Mouse (Mus musculus) left cerebral cortex, adult 18-20 months (tissue): ENCODE data around the gene Cep170b. TPM values are rescaled to one million over a fixed set of nuclear protein-coding genes. Genes with fewer than 3 reads are reported as not detected.

ENCODE experiments used
- DNase-seq, 2 experiments: peaks; one replicate each; pipeline ENCODE4 v3.0.0; 2021 to 2022; ENCODE audit warnings: low spot score in 2 of 2, mixed read lengths in 1 of 2
- total RNA-seq, 2 experiments: library from RNA; stranded (reverse); gene quantifications; 2 replicates each; pipeline ENCODE4 v1.2.3; 2021

The Cep170b gene
- total RNA-seq, 2 experiments from 2014 or later = 267 to 284 TPM

- no peak for DNase-seq
These were observed 15.8 kb downstream of the Cep170b start for GRCm38 (mm10) chr12:112735896-112736635.

DNA sequence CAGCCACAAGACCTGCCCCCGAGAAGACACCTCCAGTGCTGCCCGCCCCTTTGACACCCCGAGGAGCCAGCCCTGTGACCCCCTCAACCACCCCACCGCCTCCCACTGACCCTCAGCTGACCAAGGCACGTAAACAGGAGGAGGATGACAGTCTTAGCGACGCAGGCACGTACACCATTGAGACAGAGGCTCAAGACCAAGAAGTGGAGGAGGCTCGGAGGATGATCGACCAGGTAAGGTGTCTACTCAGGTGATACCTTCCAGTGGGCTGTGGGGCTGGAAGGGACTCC lies 16.3 kb downstream of the Cep170b start:
- no peak for DNase-seq

- no peak for DNase-seq
These were observed 16.8 kb downstream of the Cep170b start for GRCm38 (mm10) chr12:112737081-112737480.

DNA sequence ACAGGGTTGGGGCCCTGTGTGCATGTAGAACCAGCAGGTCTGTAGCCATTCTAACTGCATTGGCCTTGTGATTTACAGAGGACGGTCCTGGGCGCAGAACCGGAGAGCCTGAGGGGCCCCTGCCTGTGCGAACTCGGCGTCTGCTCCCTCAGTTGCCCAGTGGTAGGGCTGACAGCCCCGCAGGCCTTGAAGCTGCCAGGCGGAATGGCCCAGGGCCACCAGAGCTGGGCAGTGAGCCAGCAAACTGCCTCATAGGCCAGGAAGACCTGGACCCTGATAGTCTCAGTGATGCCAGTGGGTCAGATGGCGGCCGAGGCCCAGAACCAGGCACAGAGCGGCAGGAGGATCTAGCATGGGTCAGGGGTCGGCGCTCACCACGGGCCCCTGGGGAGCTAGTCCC lies 17.5 kb downstream of the Cep170b start:
- DNase-seq = peak; percentile 58 to 63

DNA sequence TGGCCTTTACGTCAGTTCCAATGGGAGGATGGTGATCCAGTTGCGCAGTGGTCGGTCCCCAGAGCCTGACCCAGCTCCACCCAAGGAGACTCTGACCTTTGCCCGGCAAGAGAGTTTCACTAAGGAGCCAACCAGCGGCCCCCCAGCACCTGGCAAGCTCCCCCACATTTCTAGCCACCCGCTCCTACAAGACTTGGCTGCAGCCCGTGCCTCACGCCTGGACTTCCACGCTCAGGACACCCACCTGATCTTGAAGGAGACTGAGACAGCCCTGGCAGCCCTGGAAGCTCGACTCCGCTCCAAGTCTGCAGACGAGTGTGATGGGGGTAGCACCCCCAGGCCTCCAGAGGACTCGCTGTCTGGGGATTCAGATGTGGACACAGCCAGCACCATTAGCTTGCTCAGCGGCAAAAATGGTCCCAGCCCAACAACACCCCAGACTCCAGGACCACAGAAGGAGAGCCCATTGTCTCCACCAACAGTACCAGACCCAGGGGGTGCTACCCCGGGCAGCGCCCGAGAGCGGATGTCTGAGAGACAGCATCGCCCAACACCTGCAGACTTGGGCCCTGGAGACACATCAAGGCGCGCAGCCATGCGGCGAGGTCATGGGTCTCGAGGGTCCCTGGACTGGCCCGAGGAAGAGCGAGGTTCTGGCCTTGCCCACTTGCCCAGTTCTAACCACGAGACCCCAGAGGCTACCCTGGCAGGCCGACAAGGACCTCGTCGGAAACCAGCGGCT lies 18.2 kb downstream of the Cep170b start:
- DNase-seq = no peak

GRCm38 (mm10) chr12:112739023-112739568 lies 18.8 kb downstream of the Cep170b start:
- DNase-seq = no peak

GRCm38 (mm10) chr12:112742768-112743167 lies 22.5 kb downstream of the Cep170b start:
- DNase-seq = no peak

DNA sequence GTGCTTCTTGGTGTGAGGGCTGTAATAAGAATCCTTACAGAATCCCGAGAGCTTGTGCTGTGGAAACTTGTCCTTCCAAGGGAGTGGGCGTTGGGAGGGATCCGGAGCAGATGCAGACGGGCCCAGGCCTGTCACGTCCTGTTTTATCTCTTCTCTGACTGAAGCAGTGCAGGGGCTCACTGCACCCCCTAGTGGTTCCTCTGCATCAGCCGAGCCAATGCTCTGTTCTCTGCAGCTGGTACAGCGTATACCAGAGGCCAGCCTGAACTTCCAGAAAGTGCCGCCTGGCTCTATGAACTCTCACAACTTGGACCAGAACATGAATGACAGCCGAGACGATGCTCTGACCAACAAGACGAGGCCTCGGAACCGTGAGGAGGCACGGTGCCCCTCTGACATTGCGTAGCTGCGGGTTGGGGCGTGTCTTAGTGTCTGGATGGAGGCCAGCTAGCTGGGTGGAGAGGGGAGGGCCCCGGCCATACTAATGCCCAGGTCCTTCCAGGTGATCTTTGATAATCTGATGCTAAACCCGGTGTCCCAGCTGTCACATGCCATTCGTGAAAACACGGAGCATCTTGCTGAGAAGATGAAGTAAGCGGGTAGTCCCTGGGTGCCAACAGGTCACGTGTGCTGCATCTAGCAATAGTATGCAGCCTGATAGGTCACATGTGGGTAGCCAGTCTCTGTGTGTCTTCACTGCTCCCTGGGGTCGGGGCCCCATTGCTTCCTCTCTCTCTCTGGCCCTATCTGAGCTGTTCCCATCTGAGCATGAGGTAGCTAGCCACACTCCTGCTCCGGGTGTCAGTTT lies 23.1 kb downstream of the Cep170b start:
- peak; percentile 85 to 90 for DNase-seq

DNA sequence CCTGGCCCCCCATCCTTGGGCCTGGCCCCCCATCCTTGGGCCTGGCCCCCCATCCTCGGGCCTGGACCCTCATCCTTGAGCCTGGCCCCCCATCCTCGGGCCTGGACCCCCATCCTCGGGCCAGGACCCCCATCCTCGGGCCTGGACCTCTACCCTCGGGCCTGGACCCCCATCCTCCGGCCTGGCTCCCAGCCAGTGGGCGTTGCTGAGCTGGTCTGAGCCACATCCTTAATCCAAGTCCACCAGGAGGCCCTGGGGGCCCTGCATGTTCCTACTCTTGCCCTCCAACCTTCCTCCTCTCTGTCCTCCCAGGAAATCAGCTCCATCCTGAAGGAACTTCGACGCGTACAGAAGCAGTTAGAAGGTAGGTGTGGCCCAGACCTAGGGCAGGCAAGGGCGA lies 24.0 kb downstream of the Cep170b start:
- no peak for DNase-seq

DNA sequence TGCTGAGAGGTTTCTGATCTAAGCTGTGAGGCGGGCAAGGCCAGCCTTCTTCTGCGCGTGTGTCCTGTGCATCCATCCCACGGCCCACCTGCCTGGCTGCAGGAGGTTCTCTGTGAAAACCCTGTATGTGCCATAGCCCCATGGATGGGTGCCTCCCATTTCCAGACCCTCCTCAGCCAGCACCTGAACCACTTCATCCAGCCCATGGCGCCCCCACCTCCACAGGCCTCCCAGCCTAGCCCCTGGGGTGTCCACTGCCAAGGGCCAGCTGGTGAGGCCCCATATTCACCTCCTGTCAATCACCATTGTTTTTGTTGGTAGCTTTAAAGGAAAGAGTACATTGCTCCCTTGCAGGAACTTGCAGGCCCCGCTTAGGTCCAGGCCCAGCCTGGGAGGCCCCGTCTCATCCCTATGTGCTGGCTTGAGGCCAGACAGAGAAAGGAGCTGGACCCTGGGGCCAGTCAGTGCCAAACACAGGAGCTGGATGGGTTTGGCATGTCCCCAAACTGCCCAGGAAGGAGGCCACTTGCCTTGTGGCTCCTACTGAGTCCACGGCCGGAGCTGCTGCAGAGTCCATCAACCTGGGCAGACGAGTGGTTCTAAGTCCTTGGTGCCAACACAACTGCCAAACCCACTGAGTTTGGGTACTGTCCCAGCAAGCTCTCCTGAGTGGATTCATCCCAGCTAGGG lies 24.8 kb downstream of the Cep170b start:
- DNase-seq = no peak

DNA sequence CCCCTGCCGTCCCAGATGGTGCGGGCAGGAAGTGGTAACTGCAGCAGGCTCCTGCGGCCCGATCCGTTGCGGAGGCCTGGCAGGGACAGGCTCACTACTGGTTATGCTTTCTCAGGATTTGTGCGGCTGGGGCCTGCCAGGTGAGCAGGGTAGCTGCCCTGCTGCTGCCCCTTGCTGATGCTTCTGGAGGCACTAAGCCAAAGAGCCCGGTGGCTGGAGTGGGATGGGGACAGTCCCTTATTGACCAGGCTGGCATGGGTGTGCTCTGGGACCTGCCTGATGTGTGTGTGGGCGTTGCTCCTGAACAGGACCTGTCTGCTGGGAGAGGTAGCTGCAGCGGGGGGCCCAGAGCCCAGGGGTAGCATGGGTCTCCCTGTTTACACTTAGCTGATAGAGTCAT lies 25.5 kb downstream of the Cep170b start:
- no peak for DNase-seq

- no peak for DNase-seq
These were observed 26.2 kb downstream of the Cep170b start for GRCm38 (mm10) chr12:112746461-112746807.

DNA sequence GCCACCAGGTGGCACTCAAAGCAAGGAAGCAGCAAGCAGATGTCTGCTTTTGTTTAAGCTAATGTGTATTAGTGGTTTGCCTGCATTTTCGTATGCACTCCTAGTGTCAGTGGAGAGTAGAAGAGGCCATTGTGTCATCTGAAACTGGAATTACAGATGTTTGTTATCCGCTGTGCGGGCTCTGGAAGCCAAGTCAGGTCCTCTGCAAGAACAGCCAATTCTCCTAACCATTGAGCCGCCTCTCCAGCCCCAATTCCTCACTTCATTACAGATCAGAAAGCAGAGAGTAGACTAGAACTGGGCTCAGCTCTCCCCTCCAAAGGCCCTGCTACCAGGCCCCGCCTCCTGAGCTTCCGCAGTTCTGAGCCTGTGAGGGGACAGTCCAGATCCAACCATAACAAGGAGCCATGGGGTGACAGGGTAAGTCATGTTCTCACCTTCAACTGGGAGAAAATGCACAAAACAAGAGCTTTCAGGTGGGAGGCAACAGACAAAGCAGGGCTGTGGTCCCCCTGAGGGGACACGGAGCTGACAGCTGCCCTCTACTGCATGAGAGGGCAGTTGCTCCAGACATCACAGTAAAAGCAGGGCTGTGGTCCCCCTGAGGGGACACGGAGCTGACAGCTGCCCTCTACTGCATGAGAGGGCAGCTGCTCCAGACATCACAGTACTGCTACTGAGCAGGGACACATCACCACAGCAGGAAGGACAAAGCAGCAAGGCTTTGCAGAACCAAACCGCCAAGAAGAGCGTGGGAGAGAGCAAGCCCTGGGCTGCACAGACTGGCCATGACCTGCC lies 26.8 kb downstream of the Cep170b start:
- DNase-seq = no peak

GRCm38 (mm10) chr12:112747606-112747970 lies 27.3 kb downstream of the Cep170b start:
- DNase-seq = no peak

DNA sequence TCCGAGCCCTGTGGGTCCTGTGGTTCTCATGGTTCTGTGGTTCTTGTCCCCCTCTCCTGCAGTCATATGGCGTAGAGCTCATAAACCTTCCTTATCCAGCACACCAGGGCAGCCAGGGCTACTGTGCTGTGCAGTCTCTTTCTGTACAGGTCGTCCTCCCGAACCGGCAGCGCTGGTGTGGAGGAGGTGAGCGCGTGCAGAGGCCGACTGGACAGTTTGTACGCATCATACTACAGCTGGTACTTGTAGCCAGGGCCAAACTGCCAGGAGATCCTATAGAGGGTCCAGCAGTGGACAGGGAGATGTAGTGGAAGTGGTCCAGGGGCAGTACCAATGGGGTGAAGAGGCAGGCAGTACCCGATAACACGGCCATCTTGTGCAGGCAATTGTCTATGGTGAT lies 30.7 kb downstream of the Cep170b start:
- DNase-seq = no peak

DNA sequence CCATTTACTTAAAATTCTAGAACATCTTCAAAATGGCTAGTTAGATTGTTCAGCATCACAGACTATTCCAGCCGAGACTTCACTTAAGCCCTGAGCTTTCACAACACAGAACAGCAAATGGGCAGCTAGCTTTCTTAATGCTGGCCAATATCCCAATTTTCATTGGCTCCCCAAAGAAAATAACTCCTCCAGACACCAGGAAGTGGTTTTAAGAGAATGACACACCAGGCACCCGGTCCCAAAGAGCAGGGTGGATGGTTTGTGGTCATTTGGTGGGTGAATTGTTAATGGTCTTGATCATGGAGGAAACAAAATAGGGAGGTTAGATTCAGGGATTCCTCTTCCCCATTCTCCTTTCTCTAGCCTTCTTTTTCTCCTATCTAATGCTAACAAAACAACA lies 32.1 kb downstream of the Cep170b start:
- no peak for DNase-seq

DNA sequence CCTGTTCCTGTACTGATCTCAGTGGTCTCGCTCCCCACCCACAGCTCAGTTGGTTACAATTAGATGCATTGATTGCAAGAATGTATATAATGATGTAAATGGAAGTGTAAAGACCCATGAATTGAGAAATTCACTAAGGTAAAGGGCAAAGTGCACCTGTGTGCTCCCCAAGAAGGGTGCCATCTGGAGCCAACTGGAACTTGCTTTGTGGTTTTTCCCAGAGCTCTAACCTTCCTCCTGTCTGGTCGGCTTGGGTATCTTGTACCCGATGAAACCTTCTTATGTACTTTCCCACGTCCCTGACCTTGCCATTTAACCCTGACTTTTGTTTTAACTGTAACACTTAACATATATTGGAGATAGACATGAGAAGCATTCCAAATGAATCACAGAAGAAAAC lies 35.6 kb downstream of the Cep170b start:
- no peak for DNase-seq

DNA sequence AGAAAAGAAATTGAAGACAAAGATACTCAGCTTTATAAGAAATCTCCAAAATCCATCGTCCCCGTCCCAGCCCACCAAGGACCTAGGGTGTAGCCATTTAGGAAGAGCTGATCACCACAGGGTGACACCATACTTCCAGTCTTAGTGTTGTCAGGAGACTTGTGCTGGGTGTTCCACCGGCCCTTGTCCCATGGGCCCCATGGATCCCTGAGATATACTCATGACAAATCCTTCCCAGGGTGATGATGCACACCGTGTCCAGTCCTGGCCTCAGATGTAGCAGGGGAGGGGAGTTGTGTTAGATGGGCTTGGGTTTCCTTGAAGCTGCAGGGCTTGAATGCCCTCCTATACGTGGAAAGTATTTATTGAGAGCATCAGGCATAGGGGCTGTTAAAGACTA lies 37.6 kb downstream of the Cep170b start:
- no peak for DNase-seq

- DNase-seq = no peak
These were observed 39.2 kb downstream of the Cep170b start for GRCm38 (mm10) chr12:112759471-112759870.

- DNase-seq = no peak
These were observed 40.1 kb downstream of the Cep170b start, which contains the start of gene Pld4 for GRCm38 (mm10) chr12:112760154-112760926. Gene Pld4, plus strand, starts transcription at chr12:112760655.
